Mouse (Mus musculus) liver, postnatal 0 days (tissue): ENCODE measurements around the gene Lce1d.

Experiments
- CTCF ChIP-seq: sonication (generic); IDR thresholded peaks from 2 replicates; pipeline ENCODE4 v1.5.1; 2016; ENCODE audit warnings: antibody characterized with exemption, low read depth
- EP300 ChIP-seq: IDR thresholded peaks from 2 replicates; pipeline ENCODE4 v1.6.1; 2016; ENCODE audit warnings: antibody characterized with exemption, low read depth, mild to moderate bottlenecking

- TF ChIP-seq CTCF: no peak
- TF ChIP-seq EP300: no peak
These were observed 38.8 kb downstream of the Lce1d start, which contains the start of gene Lce1a1 for GRCm38 (mm10) chr3:92648207-92648606.
